Mouse (Mus musculus) lung, adult 2 months (tissue): Measurements from ENCODE around the gene Ppp4r4. TPM values are rescaled to one million over a fixed set of nuclear protein-coding genes. Genes with fewer than 3 reads are reported as not detected.

ENCODE experiments used
- DNase-seq: peaks from one replicate; pipeline ENCODE4 v3.0.0; 2022
- H3K4me1 ChIP-seq: fragments of 200-500 bp; 2 replicates; pipeline ENCODE4 v1.6.1; 2011; ENCODE audit warnings: low read length; ENCODE audit not compliant: control insufficient read depth, insufficient read depth
- H3K4me3 ChIP-seq: fragments of 200-500 bp; replicated peaks from 2 replicates; pipeline ENCODE3; 2011; ENCODE audit warnings: low read depth, mild to moderate bottlenecking, control low read depth, low read length; ENCODE audit errors: extremely low read depth
- CTCF ChIP-seq: fragments of 200-500 bp; IDR thresholded peaks from 2 replicates; pipeline ENCODE4 v1.5.1; 2011; ENCODE audit warnings: mild to moderate bottlenecking, low read length, control low read depth; ENCODE audit not compliant: insufficient read depth
- POLR2A ChIP-seq: fragments of 200-500 bp; IDR thresholded peaks from 2 replicates; pipeline ENCODE4 v1.6.1; 2011; ENCODE audit warnings: low read depth, mild to moderate bottlenecking, control low read depth, low read length, borderline replicate concordance; ENCODE audit errors: extremely low read depth
- WGBS: fragments of 180-500 bp; shearing (Covaris S2); methylation state at CpG from one replicate; pipeline ENCODE4 v1.1.7; 2018; 5-methylcytosine and 5-hydroxymethylcytosine counted together
- polyA plus RNA-seq: library from polyadenylated mRNA; depleted of rRNA; stranded (reverse); fragments of >200 nt; gene quantifications from 2 replicates; pipeline ENCODE4 v1.2.3, GENCODE M21; 2012

Ppp4r4 gene
- polyA plus RNA-seq, 1 experiment = 4.3 TPM

DNA sequence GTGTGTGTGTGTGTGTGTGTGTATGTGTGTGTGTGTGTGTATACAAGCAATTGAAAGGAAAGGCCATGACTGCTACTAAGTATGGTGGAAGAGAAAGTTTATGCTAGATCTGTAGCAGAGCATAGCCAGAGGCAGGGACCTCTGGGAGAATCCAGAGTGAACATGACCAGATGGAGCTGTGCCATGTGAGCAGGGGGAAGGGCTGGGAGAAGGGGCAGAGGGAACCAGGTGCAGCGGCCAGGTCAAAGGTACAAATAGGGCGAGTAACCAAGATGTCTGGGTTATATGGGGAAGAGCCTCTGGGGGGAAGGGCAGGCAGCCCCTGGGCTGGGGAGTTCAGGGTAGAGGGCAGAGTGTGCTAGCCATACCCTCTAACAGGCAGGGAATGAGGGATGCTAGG lies 1.5 kb upstream of the Ppp4r4 start:
- WGBS = 80% methylated on average over 2 of the region's 2 CpGs
- Histone ChIP-seq H3K4me3 (no peak overlapping the region), H3K4me1 (0 out of 2 replicates have a peak, but pooled peaks cover 3% of the 10 kb centered on the region)
- TF ChIP-seq CTCF = no peak
- TF ChIP-seq POLR2A = no peak
- DNase-seq = no peak

DNA sequence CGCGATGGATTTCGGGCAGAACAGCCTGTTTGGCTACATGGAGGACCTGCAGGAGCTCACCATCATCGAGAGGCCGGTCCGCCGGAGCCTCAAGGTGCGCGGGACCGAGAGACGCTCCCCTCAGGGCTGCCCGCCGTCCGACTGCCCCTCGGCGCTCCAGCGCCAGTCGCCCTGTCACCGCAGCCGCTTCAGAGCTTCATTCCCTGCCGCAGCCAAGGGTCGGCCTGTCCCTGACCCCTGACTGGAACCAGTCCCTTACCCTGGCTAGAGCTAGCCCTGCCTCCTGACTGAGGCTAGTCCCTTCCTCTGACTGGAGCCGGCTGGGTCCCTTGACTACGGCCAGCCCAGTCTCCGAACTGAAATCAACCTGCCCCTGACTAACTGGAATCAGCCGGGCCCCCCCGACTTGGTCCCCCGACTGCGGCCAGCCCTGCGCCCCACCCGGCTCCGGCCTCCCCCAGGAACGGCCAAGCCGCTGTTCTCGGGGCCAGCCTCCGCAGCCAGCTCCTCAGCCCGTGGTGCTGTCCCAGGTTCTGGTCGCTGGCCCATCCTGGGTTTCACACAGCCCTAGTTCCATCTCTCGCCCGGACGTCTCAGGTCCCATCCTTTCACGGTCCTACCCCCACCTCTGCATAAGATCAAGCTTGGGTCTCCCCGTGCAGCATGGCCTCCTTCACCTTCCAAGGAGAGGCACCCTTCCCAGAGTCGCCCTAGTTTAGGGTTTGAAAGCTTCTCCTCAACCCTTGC lies 739 bp downstream of the Ppp4r4 start:
- H3K4me1 ChIP-seq = 0 out of 2 replicates have a peak, but pooled peaks cover 3% of the 10 kb centered on the region
- WGBS = 1% methylated on average over 44 of the region's 44 CpGs
- no peak for DNase-seq
- peak overlapping the region; percentile 71 for H3K4me3 ChIP-seq
- TF ChIP-seq CTCF (no peak), POLR2A (no peak)

DNA sequence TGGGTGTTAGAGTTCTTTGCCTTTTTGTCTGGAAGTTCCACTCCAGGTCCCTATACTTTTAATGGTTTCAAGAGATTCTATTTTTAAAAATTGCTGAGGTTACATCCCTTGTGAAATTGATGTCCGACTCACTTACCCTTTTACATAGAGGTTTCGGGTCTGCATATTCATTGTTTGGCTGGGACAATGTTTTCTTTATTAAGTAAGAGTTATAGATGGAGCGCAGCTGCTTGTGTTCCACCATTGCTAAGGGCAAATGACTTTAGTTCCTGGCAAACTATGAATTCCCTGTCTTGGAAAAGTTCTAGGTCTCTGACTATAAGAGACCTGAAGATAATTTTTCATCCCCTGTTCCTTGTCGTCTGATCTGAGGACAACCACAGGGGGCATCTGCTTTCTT lies 8.3 kb downstream of the Ppp4r4 start:
- 63% methylated on average over 4 of the region's 4 CpGs for WGBS

DNA sequence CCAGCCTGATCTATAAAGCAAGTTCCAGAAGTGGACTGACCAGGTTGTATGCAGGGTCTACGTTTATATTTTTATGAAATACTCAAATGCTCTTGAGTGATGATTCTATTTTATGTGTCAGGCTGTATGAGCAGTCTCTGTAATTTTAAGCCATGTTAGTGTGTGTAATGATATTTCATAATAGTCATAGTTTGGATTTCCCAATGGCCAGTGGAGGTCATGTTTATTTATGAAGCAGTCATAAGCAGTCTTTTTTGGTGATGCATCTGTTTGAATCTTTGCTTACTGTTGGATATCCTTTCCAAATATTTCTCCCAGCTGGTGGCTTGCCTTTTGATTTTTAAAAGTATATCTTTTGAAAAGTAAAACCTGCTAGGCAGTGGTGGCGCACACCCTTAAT lies 11.3 kb downstream of the Ppp4r4 start:
- no peak for DNase-seq
- WGBS = 68% methylated on average over 2 of the region's 2 CpGs
- TF ChIP-seq POLR2A = no peak
- TF ChIP-seq CTCF = no peak

More for the DNA sequence above, 8.3 kb downstream of the Ppp4r4 start:
- Histone ChIP-seq H3K4me1 (no peaks in the 10 kb centered on the region), H3K4me3 (no peak overlapping the region)
- no peak for TF ChIP-seq POLR2A
- TF ChIP-seq CTCF = no peak
- no peak for DNase-seq

DNA sequence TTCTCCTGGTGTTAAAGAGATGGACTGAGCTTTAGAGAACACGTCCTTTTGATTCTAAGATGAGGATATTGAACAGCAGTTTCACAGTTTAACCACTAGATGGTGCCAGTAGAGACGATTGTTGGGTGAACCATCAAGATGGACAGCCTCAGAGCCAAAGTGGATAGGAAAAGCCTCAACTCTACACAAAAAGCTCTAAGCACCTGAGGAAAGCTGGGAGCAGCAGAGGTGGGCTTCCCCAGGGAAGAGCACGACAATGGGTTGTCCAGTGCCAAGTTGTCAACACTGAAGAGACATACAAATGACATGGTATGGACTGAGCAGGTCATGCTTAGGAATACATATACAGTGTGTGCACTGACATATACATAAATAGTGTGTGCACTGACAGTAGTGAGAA lies 12.1 kb downstream of the Ppp4r4 start:
- DNase-seq = peak; percentile 18

More for the DNA sequence above, 11.3 kb downstream of the Ppp4r4 start:
- Histone ChIP-seq H3K4me1 (no peaks in the 10 kb centered on the region), H3K4me3 (no peak overlapping the region)

DNA sequence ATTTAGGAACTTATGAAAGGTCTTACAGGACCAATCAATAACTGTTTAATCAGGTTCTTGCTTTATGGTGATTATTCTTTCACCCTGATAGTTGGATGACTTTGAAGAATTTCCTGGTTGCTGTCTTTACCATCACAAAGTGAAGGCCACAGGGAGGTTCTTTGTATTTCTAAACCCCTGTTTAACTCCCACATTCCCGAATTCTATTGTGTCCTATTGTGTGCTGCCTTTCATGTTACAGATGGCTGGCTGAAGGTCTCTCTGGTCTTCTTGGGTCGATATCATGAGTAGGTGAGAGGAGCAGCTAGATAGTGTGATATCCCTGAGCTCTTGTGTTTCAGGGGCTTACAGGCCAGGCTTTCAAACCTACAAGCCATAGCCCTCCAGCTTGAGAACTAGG lies 15.4 kb downstream of the Ppp4r4 start:
- WGBS = 49% methylated on average over 2 of the region's 2 CpGs
- TF ChIP-seq CTCF (no peak), POLR2A (no peak)
- Histone ChIP-seq H3K4me3 (no peak overlapping the region), H3K4me1 (no peaks in the 10 kb centered on the region)
- DNase-seq = no peak

More for the DNA sequence above, 12.1 kb downstream of the Ppp4r4 start:
- H3K4me1 ChIP-seq = no peaks in the 10 kb centered on the region
- no peak overlapping the region for H3K4me3 ChIP-seq
- 8% methylated on average over 3 of the region's 3 CpGs for WGBS
- TF ChIP-seq CTCF (peak; percentile 22; the same call in 1 of the 2 replicates), POLR2A (no peak)

DNA sequence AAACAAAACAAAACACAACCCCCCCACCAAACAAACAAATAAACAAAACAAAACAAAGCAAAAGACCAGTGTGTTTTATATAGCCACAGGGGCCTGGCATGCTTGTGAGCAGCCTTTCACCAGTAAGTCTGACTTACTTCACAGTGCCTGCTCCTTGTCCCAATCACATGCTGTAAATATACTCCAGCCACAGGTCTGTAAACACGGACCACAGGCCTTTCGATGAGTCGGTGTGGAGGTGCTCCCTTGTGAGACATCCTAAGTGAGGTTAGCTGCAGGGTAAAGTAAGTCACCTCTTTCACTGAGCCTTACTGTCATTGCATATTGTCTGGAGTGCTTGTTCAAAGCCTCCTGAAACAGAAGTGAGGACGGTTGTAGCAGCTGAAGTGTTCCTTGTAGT lies 16.4 kb downstream of the Ppp4r4 start:
- DNase-seq = no peak
- Histone ChIP-seq H3K4me3 (no peak overlapping the region), H3K4me1 (no peaks in the 10 kb centered on the region)
- WGBS = 47% methylated on average over 4 of the region's 4 CpGs
- no peak for TF ChIP-seq CTCF
- no peak for TF ChIP-seq POLR2A

DNA sequence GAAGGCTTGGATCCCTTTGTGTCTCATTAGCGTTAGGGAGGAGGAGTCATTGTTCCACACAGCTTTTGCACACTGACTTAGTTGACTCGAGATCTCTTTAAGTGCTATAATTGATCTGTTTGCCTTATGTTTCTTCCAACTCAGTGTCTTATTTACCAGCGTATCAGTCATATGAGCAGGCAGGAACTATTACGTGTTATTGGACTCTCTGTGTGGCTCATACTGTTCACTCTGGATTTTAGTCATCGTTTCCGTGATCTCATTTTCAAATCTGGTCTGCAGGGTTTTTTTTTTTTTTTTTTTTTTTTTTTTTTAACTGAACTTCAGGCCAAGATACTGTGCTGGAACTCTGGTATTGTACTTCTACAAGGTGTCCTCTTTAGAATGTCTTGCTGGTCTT lies 18.0 kb downstream of the Ppp4r4 start:
- 69% methylated on average over 6 of the region's 6 CpGs for WGBS
- DNase-seq = no peak
- H3K4me3 ChIP-seq = no peak overlapping the region
- H3K4me1 ChIP-seq = no peaks in the 10 kb centered on the region
- no peak for TF ChIP-seq CTCF
- TF ChIP-seq POLR2A = no peak

DNA sequence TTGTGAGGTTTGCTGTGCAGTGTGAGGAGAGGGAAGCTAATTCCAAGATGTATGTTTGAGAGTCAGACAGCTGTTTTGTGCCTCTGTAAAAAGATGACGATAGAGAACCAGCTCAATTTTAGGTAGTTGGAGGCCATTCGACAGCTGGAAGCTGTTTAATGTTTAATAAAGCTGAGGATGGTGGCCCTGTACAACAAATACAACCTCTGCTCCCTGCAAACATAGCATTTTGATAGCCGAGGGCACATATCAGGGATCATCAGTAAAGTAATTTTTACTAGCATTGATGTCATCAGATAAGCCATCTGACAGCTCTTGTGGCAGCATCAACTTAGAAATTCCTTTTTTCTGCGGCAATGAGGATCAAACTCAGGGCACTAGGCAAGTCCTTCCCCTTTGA lies 19.3 kb downstream of the Ppp4r4 start:
- H3K4me3 ChIP-seq = no peak overlapping the region
- TF ChIP-seq POLR2A = no peak
- no peak for TF ChIP-seq CTCF
- WGBS = 55% methylated on average over 4 of the region's 4 CpGs
- DNase-seq = no peak
- H3K4me1 ChIP-seq = no peaks in the 10 kb centered on the region

DNA sequence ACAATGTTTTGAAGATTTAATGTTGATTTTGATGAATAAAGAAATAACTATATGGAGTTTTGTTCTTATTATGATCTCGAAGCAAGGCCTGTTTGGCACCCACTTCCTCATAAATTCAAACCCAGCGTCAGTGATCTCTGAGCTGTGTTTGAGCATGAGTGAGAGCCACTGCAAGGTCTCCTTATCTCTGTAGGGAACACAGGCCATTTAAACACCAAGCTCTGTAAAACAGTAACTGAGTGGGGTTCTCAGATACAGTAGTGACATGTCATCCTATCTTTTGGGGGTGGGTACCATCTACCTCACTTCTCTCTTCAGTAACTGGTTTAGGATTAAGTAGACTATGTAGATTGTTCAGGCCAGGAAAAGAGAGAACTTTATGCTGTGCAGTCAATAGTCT lies 20.4 kb downstream of the Ppp4r4 start:
- Histone ChIP-seq H3K4me3 (no peak overlapping the region), H3K4me1 (no peaks in the 10 kb centered on the region)
- TF ChIP-seq POLR2A (no peak), CTCF (no peak)
- no peak for DNase-seq
- 74% methylated on average over 2 of the region's 2 CpGs for WGBS

DNA sequence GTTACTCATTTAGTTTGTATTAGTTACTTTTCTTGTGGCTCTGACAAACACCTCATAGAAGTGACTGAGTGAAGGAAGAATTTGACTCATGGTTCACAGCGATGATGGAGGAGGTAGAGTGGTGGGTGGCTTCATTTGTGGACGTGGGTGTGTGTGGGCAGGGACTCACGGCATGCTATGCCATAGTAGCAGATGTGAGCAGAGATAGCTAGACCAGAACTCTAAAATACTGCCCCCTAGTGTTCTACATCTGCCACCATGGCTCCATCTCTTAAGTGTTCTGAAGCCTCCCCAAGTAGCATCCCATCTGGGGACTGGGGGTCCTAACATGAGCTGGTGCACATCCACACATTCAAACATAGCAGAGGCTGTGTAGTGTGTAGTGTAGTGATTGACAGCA lies 21.4 kb downstream of the Ppp4r4 start:
- TF ChIP-seq POLR2A (no peak), CTCF (no peak)

More for the DNA sequence above, 21.4 kb downstream of the Ppp4r4 start:
- WGBS = 67% methylated on average over 3 of the region's 3 CpGs
- DNase-seq = no peak
- H3K4me3 ChIP-seq = no peak overlapping the region
- no peaks in the 10 kb centered on the region for H3K4me1 ChIP-seq
